Mouse (Mus musculus) lung, postnatal 0 days (tissue): Measurements from ENCODE around the gene Fam168b.

Experiments
- CTCF ChIP-seq: IDR thresholded peaks from 2 replicates; pipeline ENCODE4 v1.5.1; 2016; ENCODE audit warnings: antibody characterized with exemption, mild to moderate bottlenecking
- EP300 ChIP-seq: IDR thresholded peaks from 2 replicates; pipeline ENCODE4 v1.6.1; 2016; ENCODE audit warnings: antibody characterized with exemption, mild to moderate bottlenecking, control low read depth

DNA sequence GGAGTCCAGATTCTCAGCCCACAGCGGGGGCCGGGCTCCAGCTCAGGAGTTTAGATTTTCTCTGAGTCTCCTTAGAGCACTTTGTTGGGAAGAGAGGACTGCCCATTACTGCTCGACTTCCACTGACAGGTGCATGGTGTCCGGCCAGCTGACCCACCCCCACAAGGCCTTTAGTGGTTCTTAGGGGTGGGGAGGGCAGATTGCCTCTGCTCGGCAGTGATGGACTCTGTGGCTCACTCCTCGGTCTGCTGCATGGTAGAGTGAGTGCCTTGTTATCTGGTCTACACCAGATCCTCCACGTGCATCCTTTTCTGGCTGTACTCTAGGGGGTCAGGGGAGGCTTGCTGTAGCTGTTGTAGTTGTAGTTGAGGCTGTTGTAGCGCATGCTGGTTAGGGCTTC, 25.5 kb upstream of the Fam168b start:
- TF ChIP-seq EP300 (no peak), CTCF (no peak)
